ENCODE assay signal across 8 mouse cellular contexts in genomic region chr14:120830389-120830835, GRCm38 (mm10).
DNase-seq lines count a peak whose midpoint lies in the region; ATAC-seq and TF ChIP-seq lines count a peak whose summit lies in the region.
"Not testable (repeated sequence)": the region's sequence is repeated elsewhere in the genome, so short reads cannot be mapped to it uniquely, and the experiment has no call there.

No protein-coding gene starts in this region.

- DNase-seq in CD4-positive, CD25-positive, alpha-beta regulatory T cell, adult 2 months (ENCODE audit: low read depth, low spot score) = peak; percentile 75
- DNase-seq in brain, adult 2 months (ENCODE audit: low read depth, low spot score) = peak; percentile 89
- DNase-seq in heart, postnatal 0 days (ENCODE audit: low spot score) = peak; percentile 57
- DNase-seq in lung, postnatal 0 days (ENCODE audit: low spot score) = peak; percentile 84

- H3K27me3 ChIP-seq in heart, postnatal 0 days (ENCODE audit: control insufficient read depth, insufficient read depth, low read length); kidney, embryonic 15.5 days; lung, postnatal 0 days (replicated peaks; ENCODE audit: insufficient read depth, low read length); stomach, embryonic 15.5 days (replicated peaks): not testable (repeated sequence)

- H3K4me2 ChIP-seq in heart, postnatal 0 days (ENCODE audit: low read depth, low read length); kidney, embryonic 15.5 days; lung, postnatal 0 days (replicated peaks; ENCODE audit: low read depth, low read length); stomach, embryonic 15.5 days: not testable (repeated sequence)

- not testable (repeated sequence) for H3K4me3 ChIP-seq in embryonic fibroblast, embryonic 13.5 days (ENCODE audit: insufficient read depth, low read length); heart, postnatal 0 days (ENCODE audit: low read depth, low read length); kidney, embryonic 15.5 days (replicated peaks); lung, postnatal 0 days (ENCODE audit: low read depth, low read length); stomach, embryonic 15.5 days (replicated peaks)

- TF ChIP-seq POLR2A in embryonic fibroblast, embryonic 13.5 days (IDR thresholded peaks at IDR 0.05; ENCODE audit: low read depth, low read length) = not testable (repeated sequence)

- H3K9me3 ChIP-seq in heart, postnatal 0 days (replicated peaks; ENCODE audit: control insufficient read depth, low read length); kidney, embryonic 15.5 days (replicated peaks); lung, postnatal 0 days (ENCODE audit: low read length); stomach, embryonic 15.5 days: not testable (repeated sequence)

- not testable (repeated sequence) for TF ChIP-seq EP300 in heart, postnatal 0 days (IDR thresholded peaks at IDR 0.05; ENCODE audit: low read depth); lung, postnatal 0 days (IDR thresholded peaks at IDR 0.05)

- H3K9ac ChIP-seq in heart, postnatal 0 days (replicated peaks; ENCODE audit: low read depth, low read length); kidney, embryonic 15.5 days; lung, postnatal 0 days (replicated peaks; ENCODE audit: low read depth); stomach, embryonic 15.5 days: not testable (repeated sequence)

- 24% methylated on average over 20 of the region's 20 CpGs for WGBS in heart, postnatal 0 days
- WGBS in kidney, embryonic 15.5 days = 37% methylated on average over 20 of the region's 20 CpGs
- 28% methylated on average over 20 of the region's 20 CpGs for WGBS in lung, postnatal 0 days
- WGBS in stomach, embryonic 15.5 days = 22% methylated on average over 20 of the region's 20 CpGs

- TF ChIP-seq CTCF in embryonic fibroblast, embryonic 13.5 days (IDR thresholded peaks at IDR 0.05; ENCODE audit: borderline replicate concordance, insufficient read depth, low read length); heart, postnatal 0 days (IDR thresholded peaks at IDR 0.05; ENCODE audit: low read depth); lung, postnatal 0 days (IDR thresholded peaks at IDR 0.05): not testable (repeated sequence)

- not testable (repeated sequence) for H3K4me1 ChIP-seq in embryonic fibroblast, embryonic 13.5 days (ENCODE audit: control insufficient read depth, insufficient read depth, low read length); heart, postnatal 0 days (ENCODE audit: control insufficient read depth, insufficient read depth); lung, postnatal 0 days (ENCODE audit: insufficient read depth, low read depth, low read length); stomach, embryonic 15.5 days
- H3K4me1 ChIP-seq in kidney, embryonic 15.5 days = peaks cover 22% of the 10 kb centered on the region

- H3K36me3 ChIP-seq in heart, postnatal 0 days (replicated peaks; ENCODE audit: control insufficient read depth, insufficient read depth, low read length); kidney, embryonic 15.5 days; lung, postnatal 0 days (ENCODE audit: insufficient read depth, low read length); stomach, embryonic 15.5 days: not testable (repeated sequence)

- H3K27ac ChIP-seq in embryonic fibroblast, embryonic 13.5 days (ENCODE audit: insufficient read depth, low read length) = peak overlapping the region; percentile 52
- not testable (repeated sequence) for H3K27ac ChIP-seq in heart, postnatal 0 days (ENCODE audit: low read depth); kidney, embryonic 15.5 days; lung, postnatal 0 days (ENCODE audit: low read length)
- peak overlapping the region; percentile 26; the same call in 1 of the 2 replicates for H3K27ac ChIP-seq in stomach, embryonic 15.5 days

- ATAC-seq in heart, postnatal 0 days (ENCODE audit: insufficient read depth, low read depth) = peak; percentile 28; the same call in 1 of the 2 replicates
- ATAC-seq in kidney, embryonic 15.5 days (replicated peaks; ENCODE audit: low FRiP score) = 0 out of 2 replicates have a peak, but pooled peaks have one; percentile 14
- peak; percentile 47 for ATAC-seq in lung, postnatal 0 days
- ATAC-seq in monocyte, adult 5-6 weeks (replicated peaks; ENCODE audit: insufficient number of reproducible peaks, low FRiP score, low TSS enrichment, poor library complexity, severe bottlenecking) = peak; percentile 52
- ATAC-seq in stomach, embryonic 15.5 days (ENCODE audit: insufficient read depth, low FRiP score, low read depth) = not testable (repeated sequence)
